Mouse (Mus musculus) olfactory bulb, adult 2 months (tissue): ENCODE data around the gene Tenm4.

Experiments
- CTCF ChIP-seq: fragments of 200-500 bp; IDR thresholded peaks from 2 replicates; pipeline ENCODE4 v1.5.1; 2012; ENCODE audit warnings: low read depth, mild to moderate bottlenecking, low read length, moderate library complexity; ENCODE audit not compliant: insufficient read depth
- POLR2A ChIP-seq: fragments of 200-500 bp; IDR thresholded peaks from 2 replicates; pipeline ENCODE4 v1.6.1; 2012; ENCODE audit warnings: mild to moderate bottlenecking, low read depth, low read length, moderate library complexity; ENCODE audit not compliant: insufficient read depth

DNA sequence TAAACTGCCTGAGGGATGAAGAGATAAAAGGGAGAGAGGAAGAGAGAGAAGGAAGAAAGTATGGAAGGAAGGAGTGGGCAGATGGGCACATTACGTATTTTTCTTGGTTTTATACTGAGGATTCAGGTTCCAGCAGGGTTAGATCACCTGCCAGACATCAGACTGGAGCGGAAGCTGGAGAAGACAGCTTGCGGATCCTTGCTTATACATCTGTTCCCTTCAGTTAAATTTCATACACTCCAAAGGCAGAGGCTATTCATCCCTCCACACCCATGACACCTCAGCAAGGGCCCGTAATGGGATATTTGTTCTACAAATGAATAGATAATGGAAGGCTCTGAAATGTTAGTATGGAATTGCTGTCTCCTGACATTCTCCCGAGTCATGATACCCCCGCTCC is 655.6 kb downstream of the Tenm4 start:
- TF ChIP-seq POLR2A (no peak), CTCF (no peak)
